11 mouse cellular contexts compared by ENCODE assay signal in the genomic region with DNA sequence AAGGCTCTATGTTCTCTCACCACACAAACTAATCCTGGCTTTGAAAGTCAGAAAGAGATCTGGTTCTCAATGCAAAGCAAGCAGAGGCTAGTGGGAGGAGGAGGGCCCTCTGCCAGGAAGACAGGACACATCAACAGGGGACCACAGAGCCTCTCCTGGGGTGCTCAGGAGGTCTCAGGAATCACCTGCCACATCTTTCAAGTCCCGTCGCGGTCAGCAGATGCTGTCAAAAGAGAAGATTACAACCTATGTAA. TPM values are rescaled to one million over a fixed set of nuclear protein-coding genes. Genes with fewer than 3 reads are reported as not detected.
A peak's percentile ranks its signal among the peaks of the same experiment; 100 is the strongest.
DNase-seq lines count a peak whose midpoint lies in the region; ATAC-seq and TF ChIP-seq lines count a peak whose summit lies in the region.
"Had no signal": no experiment of that assay in that cellular context is flagged by ENCODE, and none has a peak within 500 bp of the region (broad histone marks: within the 10 kb centered on the region; RNA-seq: fewer than 3 reads in every experiment).

No protein-coding gene starts in this region.

- DNase-seq in neural tube, embryonic 10.5 days (ENCODE audit: extremely low spot score, low spot score) = no peak
- DNase-seq in forebrain, embryonic 11.5 days (ENCODE audit: low spot score) = no peak
- DNase-seq in gastrocnemius, adult 8-10 months (ENCODE audit: low spot score in 2 of 2) = no peak
- DNase-seq in left cerebral cortex, adult 9 months (ENCODE audit: low spot score in 2 of 2) = no peak
- no peak for DNase-seq in left cerebral cortex, adult 18-20 months (ENCODE audit: low spot score in 2 of 2)
- DNase-seq: gastrocnemius, postnatal 10 days; lung, postnatal 10 days had no signal

- 33% methylated on average over 3 of the region's 3 CpGs for WGBS in neural tube, embryonic 12.5 days
- 4% methylated on average over 3 of the region's 3 CpGs for WGBS in forebrain, embryonic 11.5 days
- 5% methylated on average over 3 of the region's 3 CpGs for WGBS in limb, embryonic 12.5 days
- 59% methylated on average over 3 of the region's 3 CpGs for WGBS in small intestine, adult 2 months

- no peaks in the 10 kb centered on the region for H3K36me3 ChIP-seq in neural tube, embryonic 12.5 days
- H3K36me3 ChIP-seq in forebrain, embryonic 11.5 days (ENCODE audit: control insufficient read depth, insufficient read depth, low read length) = no peaks in the 10 kb centered on the region
- no peaks in the 10 kb centered on the region for H3K36me3 ChIP-seq in limb, embryonic 12.5 days
- no peaks in the 10 kb centered on the region for H3K36me3 ChIP-seq in small intestine, adult 2 months (ENCODE audit: control insufficient read depth, insufficient read depth, low read length)

- H3K9me3 ChIP-seq in neural tube, embryonic 12.5 days = no peaks in the 10 kb centered on the region
- no peaks in the 10 kb centered on the region for H3K9me3 ChIP-seq in forebrain, embryonic 11.5 days (ENCODE audit: control insufficient read depth, low read length)
- H3K9me3 ChIP-seq in limb, embryonic 12.5 days = no peaks in the 10 kb centered on the region

- H3K27ac ChIP-seq in neural tube, embryonic 12.5 days = no peak overlapping the region
- H3K27ac ChIP-seq in forebrain, embryonic 11.5 days (ENCODE audit: low read depth, low read length) = no peak overlapping the region
- H3K27ac ChIP-seq in limb, embryonic 12.5 days = no peak overlapping the region
- H3K27ac ChIP-seq in small intestine, adult 2 months (ENCODE audit: insufficient read depth, low read depth, low read length) = peak overlapping the region; percentile 46; the same call in 1 of the 2 replicates

- peaks cover 7% of the 10 kb centered on the region; the same call in 1 of the 2 replicates for H3K4me1 ChIP-seq in neural tube, embryonic 12.5 days
- peaks cover 7% of the 10 kb centered on the region; the same call in 1 of the 2 replicates for H3K4me1 ChIP-seq in forebrain, embryonic 11.5 days (replicated peaks; ENCODE audit: control insufficient read depth, insufficient read depth, low read length)
- peaks cover 9% of the 10 kb centered on the region; the same call in 1 of the 2 replicates for H3K4me1 ChIP-seq in limb, embryonic 12.5 days (replicated peaks)
- peaks cover 15% of the 10 kb centered on the region for H3K4me1 ChIP-seq in small intestine, adult 2 months (ENCODE audit: control insufficient read depth, insufficient read depth, insufficient read length, low read length)

- no peak overlapping the region for H3K9ac ChIP-seq in neural tube, embryonic 12.5 days
- H3K9ac ChIP-seq in forebrain, embryonic 11.5 days (ENCODE audit: low read length) = peak overlapping the region; percentile 33; the same call in 1 of the 2 replicates
- 0 out of 2 replicates have a peak overlapping the region, but pooled peaks have one; percentile 34 for H3K9ac ChIP-seq in limb, embryonic 12.5 days (replicated peaks)

- peak overlapping the region; percentile 43 for H3K4me2 ChIP-seq in neural tube, embryonic 12.5 days (replicated peaks)
- peak overlapping the region; percentile 46; the same call in 1 of the 2 replicates for H3K4me2 ChIP-seq in forebrain, embryonic 11.5 days (ENCODE audit: low read depth, low read length, severe bottlenecking)
- peak overlapping the region; percentile 36 for H3K4me2 ChIP-seq in limb, embryonic 12.5 days

- no peaks in the 10 kb centered on the region; the same call in 1 of the 2 replicates for H3K27me3 ChIP-seq in neural tube, embryonic 12.5 days (replicated peaks)
- H3K27me3 ChIP-seq in forebrain, embryonic 11.5 days (ENCODE audit: control insufficient read depth, insufficient read depth, low read length) = no peaks in the 10 kb centered on the region
- H3K27me3 ChIP-seq in limb, embryonic 12.5 days = no peaks in the 10 kb centered on the region
- H3K27me3 ChIP-seq in small intestine, adult 2 months (ENCODE audit: control insufficient read depth, insufficient read depth, low read length) = no peaks in the 10 kb centered on the region
- H3K27me3 ChIP-seq: Patski had no signal

- H3K4me3 ChIP-seq in neural tube, embryonic 12.5 days = no peak overlapping the region
- H3K4me3 ChIP-seq in forebrain, embryonic 11.5 days (ENCODE audit: low read depth, low read length) = no peak overlapping the region; the same call in 1 of the 2 replicates
- 0 out of 2 replicates have a peak overlapping the region, but pooled peaks have one; percentile 9 for H3K4me3 ChIP-seq in limb, embryonic 12.5 days (replicated peaks)
- no peak overlapping the region for H3K4me3 ChIP-seq in small intestine, adult 2 months (ENCODE audit: low read depth, low read length)

- no peak for TF ChIP-seq CTCF in small intestine, adult 2 months (IDR thresholded peaks at IDR 0.05; ENCODE audit: extremely low read depth, insufficient read length, insufficient replicate concordance, low read depth, low read length)

- TF ChIP-seq POLR2A in small intestine, adult 2 months (IDR thresholded peaks at IDR 0.05; ENCODE audit: low read depth, low read length) = no peak

- ATAC-seq in neural tube, embryonic 12.5 days (ENCODE audit: low FRiP score, low read depth) = no peak
- ATAC-seq in forebrain, embryonic 11.5 days (replicated peaks; ENCODE audit: low FRiP score) = no peak; the same call in 1 of the 2 replicates
- ATAC-seq in limb, embryonic 12.5 days (ENCODE audit: insufficient number of reproducible peaks, insufficient read depth, low FRiP score, low TSS enrichment, low read depth) = no peak
- ATAC-seq: Patski had no signal

RNA-seq across cellular contexts. Expression of gene Snx9, which starts 12.6 kb away (rescaled TPM):
- 16.9 and 18.0 TPM in 2 replicates for polyA plus RNA-seq in neural tube, embryonic 12.5 days (2016; fragmentation: Nextera tagmentation; extraction: Ambion mirVana)
- 19.0 and 19.6 TPM in 2 replicates for polyA plus RNA-seq in forebrain, embryonic 11.5 days (2014; fragmentation: Nextera tagmentation; extraction: Ambion mirVana)
- polyA plus RNA-seq in limb, embryonic 12.5 days (2016; fragmentation: Nextera tagmentation; extraction: Ambion mirVana) = 28.9 and 30.6 TPM in 2 replicates
- 28.0 and 66.3 TPM in 2 replicates for polyA plus RNA-seq in small intestine, adult 2 months (2012; rRNA removed)
- 10 to 100 TPM; 26.5 to 28.7 (median 27.9) TPM for total RNA-seq in gastrocnemius, adult 8-10 months (2022)
- 10 to 100 TPM; 15.5 to 16.7 TPM for total RNA-seq in left cerebral cortex, adult 18-20 months (2021)
